Mouse (Mus musculus) G1E (cell line): ENCODE measurements around the gene Hist1h4d.

Experiments
- CTCF ChIP-seq: IDR thresholded peaks from 2 replicates; pipeline ENCODE4 v1.5.1; 2012; ENCODE audit warnings: low read depth, low read length, inconsistent platforms, mixed read lengths
- GATA1 ChIP-seq: IDR thresholded peaks from 2 replicates; pipeline ENCODE4 v1.6.1; 2012; ENCODE audit warnings: borderline replicate concordance, low read length, inconsistent platforms, mixed read lengths
- GATA2 ChIP-seq: IDR thresholded peaks from 2 replicates; pipeline ENCODE4 v1.6.1; 2012; ENCODE audit warnings: low read depth, low read length, inconsistent platforms, borderline replicate concordance
- POLR2AphosphoS5 ChIP-seq: IDR thresholded peaks from 2 replicates; pipeline ENCODE4 v1.6.1; 2012; ENCODE audit warnings: low read depth, low read length, inconsistent platforms; ENCODE audit not compliant: insufficient replicate concordance
- TAL1 ChIP-seq: conservative IDR thresholded peaks from 2 replicates; pipeline ENCODE4 v1.6.1; 2012; ENCODE audit warnings: low read depth, low read length, inconsistent platforms, mixed read lengths

GRCm38 (mm10) chr13:23591206-23591605 lies 9.8 kb downstream of the Hist1h4d start:
- TF ChIP-seq CTCF = no peak
- no peak for TF ChIP-seq GATA1
- TF ChIP-seq TAL1 = no peak
- no peak for TF ChIP-seq GATA2
- no peak for TF ChIP-seq POLR2AphosphoS5
